Comparison of ENCODE assay signal across 29 mouse cellular contexts in genomic region chr13:96677071-96677470, GRCm38 (mm10). TPM values are rescaled to one million over a fixed set of nuclear protein-coding genes. Genes with fewer than 3 reads are reported as not detected.
DNase-seq lines count a peak whose midpoint lies in the region; ATAC-seq lines count a peak whose summit lies in the region.
"Had no signal": no experiment of that assay in that cellular context is flagged by ENCODE, and none has a peak within 500 bp of the region (broad histone marks: within the 10 kb centered on the region; RNA-seq: fewer than 3 reads in every experiment).

No protein-coding gene starts in this region.

- H3K4me1 ChIP-seq in midbrain, embryonic 11.5 days (ENCODE audit: control insufficient read depth, insufficient read depth, low read length) = no peaks in the 10 kb centered on the region
- H3K4me1 ChIP-seq in midbrain, embryonic 16.5 days (ENCODE audit: control insufficient read depth, insufficient read depth, low read length) = no peaks in the 10 kb centered on the region
- no peaks in the 10 kb centered on the region for H3K4me1 ChIP-seq in heart, embryonic 10.5 days
- H3K4me1 ChIP-seq: heart, embryonic 13.5 days; limb, embryonic 13.5 days; midbrain, embryonic 12.5 days had no signal

- H3K4me3 ChIP-seq in midbrain, embryonic 11.5 days (ENCODE audit: low read depth, low read length) = no peak overlapping the region
- H3K4me3 ChIP-seq in midbrain, embryonic 16.5 days (ENCODE audit: low read depth, low read length) = no peak overlapping the region
- no peak overlapping the region for H3K4me3 ChIP-seq in heart, embryonic 10.5 days
- H3K4me3 ChIP-seq: heart, adult 2 months; heart, embryonic 13.5 days; layer of hippocampus, adult 2 months; limb, embryonic 13.5 days; liver, embryonic 13.5 days; midbrain, embryonic 12.5 days had no signal

- no peaks in the 10 kb centered on the region for H3K27me3 ChIP-seq in midbrain, embryonic 11.5 days (ENCODE audit: control insufficient read depth, insufficient read depth, low read length)
- no peaks in the 10 kb centered on the region for H3K27me3 ChIP-seq in midbrain, embryonic 16.5 days (ENCODE audit: control insufficient read depth, insufficient read depth, low read depth, low read length)
- no peaks in the 10 kb centered on the region for H3K27me3 ChIP-seq in heart, embryonic 10.5 days (ENCODE audit: insufficient read depth, poor library complexity, severe bottlenecking)
- H3K27me3 ChIP-seq: heart, embryonic 13.5 days; limb, embryonic 13.5 days; liver, embryonic 13.5 days; midbrain, embryonic 12.5 days had no signal

- no peak overlapping the region for H3K27ac ChIP-seq in midbrain, embryonic 11.5 days (ENCODE audit: low read depth, low read length)
- no peak overlapping the region for H3K27ac ChIP-seq in midbrain, embryonic 16.5 days (ENCODE audit: low read length)
- no peak overlapping the region for H3K27ac ChIP-seq in heart, embryonic 10.5 days
- H3K27ac ChIP-seq: heart, adult 2 months; heart, embryonic 13.5 days; hindbrain, embryonic 14.5 days; layer of hippocampus, adult 2 months; limb, embryonic 13.5 days; liver, embryonic 13.5 days; midbrain, embryonic 12.5 days had no signal

- H3K4me2 ChIP-seq in midbrain, embryonic 11.5 days = no peak overlapping the region
- H3K4me2 ChIP-seq in midbrain, embryonic 16.5 days (ENCODE audit: low read length) = no peak overlapping the region
- H3K4me2 ChIP-seq: heart, embryonic 13.5 days; hindbrain, embryonic 14.5 days; limb, embryonic 13.5 days; liver, embryonic 13.5 days; midbrain, embryonic 12.5 days had no signal

- H3K9ac ChIP-seq in midbrain, embryonic 11.5 days (ENCODE audit: low read length) = no peak overlapping the region
- no peak overlapping the region for H3K9ac ChIP-seq in midbrain, embryonic 16.5 days (ENCODE audit: low read depth, low read length)
- H3K9ac ChIP-seq: heart, embryonic 13.5 days; hindbrain, embryonic 14.5 days; limb, embryonic 13.5 days; liver, embryonic 13.5 days; midbrain, embryonic 12.5 days had no signal

- H3K9me3 ChIP-seq in midbrain, embryonic 11.5 days (ENCODE audit: control insufficient read depth, low read length) = no peaks in the 10 kb centered on the region
- H3K9me3 ChIP-seq in midbrain, embryonic 16.5 days (replicated peaks; ENCODE audit: control insufficient read depth, low read length, poor library complexity, severe bottlenecking) = no peaks in the 10 kb centered on the region
- H3K9me3 ChIP-seq in heart, embryonic 10.5 days = no peaks in the 10 kb centered on the region
- H3K9me3 ChIP-seq: heart, embryonic 13.5 days; limb, embryonic 13.5 days; liver, embryonic 13.5 days; midbrain, embryonic 12.5 days had no signal

- WGBS in midbrain, embryonic 11.5 days = 89% methylated on average over 1 of the region's 1 CpGs
- 81% methylated on average over 1 of the region's 1 CpGs for WGBS in midbrain, embryonic 16.5 days
- 56% methylated on average over 1 of the region's 1 CpGs for WGBS in heart, embryonic 10.5 days

- no peaks in the 10 kb centered on the region for H3K36me3 ChIP-seq in midbrain, embryonic 11.5 days (ENCODE audit: control insufficient read depth, insufficient read depth, low read length)
- H3K36me3 ChIP-seq in midbrain, embryonic 16.5 days (ENCODE audit: control insufficient read depth, insufficient read depth, low read length) = no peaks in the 10 kb centered on the region
- H3K36me3 ChIP-seq in heart, embryonic 10.5 days = no peaks in the 10 kb centered on the region
- H3K36me3 ChIP-seq: heart, embryonic 13.5 days; limb, embryonic 13.5 days; liver, embryonic 13.5 days; midbrain, embryonic 12.5 days had no signal

- peak; percentile 12 for DNase-seq in midbrain, embryonic 11.5 days (ENCODE audit: low spot score, missing footprints)
- DNase-seq in spleen, postnatal 14 days (ENCODE audit: low spot score in 2 of 2) = no peak
- no peak for DNase-seq in heart, embryonic 10.5 days (ENCODE audit: low spot score)
- no peak for DNase-seq in right cerebral cortex, adult 18-20 months
- DNase-seq: adrenal gland, adult 2 months; B cell, adult 2 months; cerebellum, adult 8-10 months; cerebellum, postnatal 25 days; gastrocnemius, postnatal 36 days; heart, adult 2 months; heart, postnatal 10 days; kidney, adult 18-20 months; kidney, postnatal 36 days; liver, embryonic 13.5 days; lung, adult 18-20 months; retina, postnatal 1 day; right cerebral cortex, postnatal 25 days; thymus, adult 18-20 months; thymus, postnatal 25 days had no signal

- no peak for ATAC-seq in midbrain, embryonic 11.5 days (ENCODE audit: low FRiP score)
- no peak for ATAC-seq in midbrain, embryonic 16.5 days
- ATAC-seq in activated CD4-positive, CD25-positive, alpha-beta regulatory T cell, adult 4 months = peak; percentile 73
- ATAC-seq in megakaryocyte, adult 5-6 weeks (ENCODE audit: poor library complexity, severe bottlenecking) = peak; percentile 70
- ATAC-seq: forebrain, embryonic 14.5 days; lung, postnatal 0 days had no signal

RNA-seq across cellular contexts. Expression of gene Hmgcr, which starts 6.3 kb away (rescaled TPM):
- polyA plus RNA-seq in midbrain, embryonic 11.5 days (2014; fragmentation: Nextera tagmentation; extraction: Ambion mirVana) = 215 and 234 TPM in 2 replicates
- polyA plus RNA-seq in midbrain, embryonic 16.5 days (2015; fragmentation: Nextera tagmentation; extraction: Ambion mirVana) = 240 TPM in 2 replicates
- polyA plus RNA-seq in activated CD4-positive, CD25-positive, alpha-beta regulatory T cell, adult 4 months (2017; shearing (Covaris generic)) = 10 to 100 TPM; 64.0 to 68.0 TPM
- total RNA-seq in megakaryocyte, adult 5-6 weeks (2015) = 27.8 and 31.8 TPM in 2 replicates
- 34.6 and 36.5 TPM in 2 replicates for total RNA-seq in megakaryocyte, adult 5-6 weeks (2017)
- polyA plus RNA-seq in heart, embryonic 10.5 days (2016; fragmentation: Nextera tagmentation; extraction: Ambion mirVana) = 72.0 and 75.7 TPM in 2 replicates

Comparison
In these comparisons a context has a peak if more than half of its experiments do, and no peak if none do; other contexts are left out.
1. ATAC-seq: peak in activated CD4-positive, CD25-positive, alpha-beta regulatory T cell, adult 4 months (single experiment) and megakaryocyte, adult 5-6 weeks (single experiment); none in midbrain, embryonic 11.5 days (single experiment) and midbrain, embryonic 16.5 days (single experiment).